ENCODE assay signal across 17 mouse cellular contexts in the genomic region with DNA sequence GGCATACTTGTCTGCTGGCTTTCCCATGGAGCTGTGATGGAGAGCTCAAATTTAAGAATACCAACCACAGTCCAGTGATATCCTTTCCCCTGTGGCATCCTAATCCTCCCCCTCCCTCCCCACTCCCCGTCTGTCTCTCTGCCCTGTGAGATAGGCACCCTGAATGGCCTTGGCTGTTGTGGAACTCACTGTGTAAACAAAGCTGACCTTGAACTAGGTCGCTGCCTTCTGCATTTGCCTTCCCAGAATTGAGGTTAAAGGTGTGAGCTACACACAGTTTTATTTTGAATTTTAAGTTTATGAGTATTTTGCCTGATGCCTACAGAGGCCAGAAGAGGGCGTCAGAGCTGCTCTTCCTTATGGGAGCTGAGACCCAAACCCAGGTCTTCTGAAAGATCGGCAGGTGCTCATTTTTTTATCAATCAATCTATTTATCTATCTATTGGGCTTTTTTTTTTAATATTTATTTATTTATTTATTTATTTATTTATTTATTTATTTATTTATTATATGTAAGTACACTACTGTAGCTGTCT. TPM values are rescaled to one million over a fixed set of nuclear protein-coding genes. Genes with fewer than 3 reads are reported as not detected.
DNase-seq lines count a peak whose midpoint lies in the region; ATAC-seq and TF ChIP-seq lines count a peak whose summit lies in the region.
"Had no signal": no experiment of that assay in that cellular context is flagged by ENCODE, and none has a peak within 500 bp of the region (broad histone marks: within the 10 kb centered on the region; RNA-seq: fewer than 3 reads in every experiment).

No protein-coding gene starts in this region.

- no peak overlapping the region for H3K4me2 ChIP-seq in hindbrain, postnatal 0 days (ENCODE audit: low read depth, low read length)
- no peak overlapping the region for H3K4me2 ChIP-seq in hindbrain, embryonic 14.5 days (replicated peaks)
- H3K4me2 ChIP-seq in liver, postnatal 0 days (ENCODE audit: low read depth, low read length) = no peak overlapping the region
- H3K4me2 ChIP-seq in liver, embryonic 12.5 days = no peak overlapping the region
- H3K4me2 ChIP-seq: heart, embryonic 11.5 days; hindbrain, embryonic 15.5 days; limb, embryonic 12.5 days; lung, embryonic 15.5 days; midbrain, embryonic 13.5 days had no signal

- TF ChIP-seq EP300 in liver, postnatal 0 days (IDR thresholded peaks at IDR 0.05; ENCODE audit: low read depth) = 0 out of 2 replicates have a peak, but pooled peaks have one; percentile 19

- WGBS in hindbrain, postnatal 0 days = 64% methylated on average over 4 of the region's 4 CpGs
- 53% methylated on average over 4 of the region's 4 CpGs for WGBS in hindbrain, embryonic 14.5 days
- 52% methylated on average over 4 of the region's 4 CpGs for WGBS in liver, postnatal 0 days (ENCODE audit: insufficient replicate concordance)
- WGBS in liver, embryonic 12.5 days (ENCODE audit: insufficient replicate concordance) = 40% methylated on average over 4 of the region's 4 CpGs

- no peaks in the 10 kb centered on the region for H3K27me3 ChIP-seq in hindbrain, postnatal 0 days (ENCODE audit: insufficient read depth, low read length)
- H3K27me3 ChIP-seq in hindbrain, embryonic 14.5 days (ENCODE audit: control insufficient read depth, insufficient read depth, low read length) = no peaks in the 10 kb centered on the region
- no peaks in the 10 kb centered on the region for H3K27me3 ChIP-seq in liver, postnatal 0 days (ENCODE audit: insufficient read depth, low read length)
- no peaks in the 10 kb centered on the region for H3K27me3 ChIP-seq in liver, embryonic 12.5 days (replicated peaks)
- H3K27me3 ChIP-seq in E14TG2a.4 (ENCODE audit: insufficient read depth, low read length) = no peaks in the 10 kb centered on the region
- H3K27me3 ChIP-seq: hindbrain, embryonic 15.5 days; lung, embryonic 15.5 days had no signal

- peaks cover 1% of the 10 kb centered on the region for H3K4me1 ChIP-seq in hindbrain, postnatal 0 days (ENCODE audit: insufficient read depth, low read length)
- H3K4me1 ChIP-seq in hindbrain, embryonic 14.5 days (replicated peaks; ENCODE audit: control insufficient read depth, insufficient read depth, low read length) = peaks cover 11% of the 10 kb centered on the region; the same call in 1 of the 2 replicates
- peaks cover 4% of the 10 kb centered on the region; the same call in 1 of the 2 replicates for H3K4me1 ChIP-seq in liver, postnatal 0 days (ENCODE audit: insufficient read depth)
- H3K4me1 ChIP-seq in liver, embryonic 12.5 days = peaks cover 32% of the 10 kb centered on the region
- H3K4me1 ChIP-seq in E14TG2a.4 (replicated peaks; ENCODE audit: low read depth, low read length) = peaks cover 53% of the 10 kb centered on the region
- H3K4me1 ChIP-seq in cortical plate, adult 2 months (ENCODE audit: control insufficient read depth, insufficient read depth, low read length) = no peaks in the 10 kb centered on the region

- H3K27ac ChIP-seq in hindbrain, postnatal 0 days = no peak overlapping the region
- no peak overlapping the region for H3K27ac ChIP-seq in hindbrain, embryonic 14.5 days
- peak overlapping the region; percentile 24; the same call in 1 of the 2 replicates for H3K27ac ChIP-seq in liver, postnatal 0 days (ENCODE audit: low read depth)
- H3K27ac ChIP-seq in liver, embryonic 12.5 days = no peak overlapping the region
- no peak overlapping the region for H3K27ac ChIP-seq in cortical plate, adult 2 months (ENCODE audit: insufficient read depth, low read length)
- H3K27ac ChIP-seq: hindbrain, embryonic 15.5 days; limb, embryonic 12.5 days; lung, embryonic 15.5 days; midbrain, embryonic 13.5 days had no signal

- no peaks in the 10 kb centered on the region for H3K36me3 ChIP-seq in hindbrain, postnatal 0 days (ENCODE audit: insufficient read depth, low read length)
- no peaks in the 10 kb centered on the region for H3K36me3 ChIP-seq in hindbrain, embryonic 14.5 days (replicated peaks; ENCODE audit: control insufficient read depth, insufficient read depth)
- no peaks in the 10 kb centered on the region for H3K36me3 ChIP-seq in liver, postnatal 0 days (replicated peaks; ENCODE audit: insufficient read depth, low read length)
- peaks cover 4% of the 10 kb centered on the region for H3K36me3 ChIP-seq in liver, embryonic 12.5 days
- peaks cover 8% of the 10 kb centered on the region for H3K36me3 ChIP-seq in E14TG2a.4 (ENCODE audit: insufficient read depth, low read length)
- H3K36me3 ChIP-seq: hindbrain, embryonic 15.5 days; limb, embryonic 12.5 days; lung, embryonic 15.5 days; midbrain, embryonic 13.5 days had no signal

- no peak overlapping the region for H3K9ac ChIP-seq in hindbrain, postnatal 0 days (replicated peaks; ENCODE audit: low read length)
- no peak overlapping the region for H3K9ac ChIP-seq in hindbrain, embryonic 14.5 days
- no peak overlapping the region for H3K9ac ChIP-seq in liver, postnatal 0 days (replicated peaks)
- H3K9ac ChIP-seq in liver, embryonic 12.5 days = no peak overlapping the region
- H3K9ac ChIP-seq: hindbrain, embryonic 15.5 days; limb, embryonic 12.5 days; lung, embryonic 15.5 days; midbrain, embryonic 13.5 days had no signal

- no peak for TF ChIP-seq POLR2A in cortical plate, adult 2 months (IDR thresholded peaks at IDR 0.05; ENCODE audit: extremely low read depth, insufficient read depth, low read length)

- no peak for ATAC-seq in hindbrain, postnatal 0 days
- no peak for ATAC-seq in hindbrain, embryonic 14.5 days (ENCODE audit: low FRiP score)
- peak; percentile 64 for ATAC-seq in liver, postnatal 0 days
- no peak for ATAC-seq in liver, embryonic 12.5 days

- TF ChIP-seq CTCF in hindbrain, postnatal 0 days (IDR thresholded peaks at IDR 0.05; ENCODE audit: low read depth) = peak; percentile 22; the same call in 1 of the 2 replicates
- peak; percentile 42 for TF ChIP-seq CTCF in liver, postnatal 0 days (IDR thresholded peaks at IDR 0.05; ENCODE audit: low read depth)
- TF ChIP-seq CTCF in E14TG2a.4 (conservative IDR thresholded peaks at IDR 0.05; ENCODE audit: low read length) = peak; percentile 21
- TF ChIP-seq CTCF in cortical plate, adult 2 months (IDR thresholded peaks at IDR 0.05; ENCODE audit: extremely low read depth, insufficient read depth, low read length) = peak; percentile 17; the same call in 1 of the 2 replicates

- no peaks in the 10 kb centered on the region for H3K9me3 ChIP-seq in hindbrain, postnatal 0 days (ENCODE audit: low read length)
- no peaks in the 10 kb centered on the region for H3K9me3 ChIP-seq in hindbrain, embryonic 14.5 days (ENCODE audit: control insufficient read depth, low read length)
- no peaks in the 10 kb centered on the region for H3K9me3 ChIP-seq in liver, postnatal 0 days (ENCODE audit: low read length)
- no peaks in the 10 kb centered on the region for H3K9me3 ChIP-seq in liver, embryonic 12.5 days (replicated peaks)
- no peaks in the 10 kb centered on the region for H3K9me3 ChIP-seq in E14TG2a.4 (ENCODE audit: low read length)
- H3K9me3 ChIP-seq: hindbrain, embryonic 15.5 days; limb, embryonic 12.5 days; lung, embryonic 15.5 days; midbrain, embryonic 13.5 days had no signal

- no peak overlapping the region for H3K4me3 ChIP-seq in hindbrain, postnatal 0 days (ENCODE audit: low read length)
- no peak overlapping the region for H3K4me3 ChIP-seq in hindbrain, embryonic 14.5 days (replicated peaks; ENCODE audit: low read length)
- no peak overlapping the region for H3K4me3 ChIP-seq in liver, postnatal 0 days (ENCODE audit: low read depth, low read length)
- no peak overlapping the region for H3K4me3 ChIP-seq in liver, embryonic 12.5 days
- no peak overlapping the region for H3K4me3 ChIP-seq in E14TG2a.4 (replicated peaks; ENCODE audit: low read length)
- no peak overlapping the region for H3K4me3 ChIP-seq in cortical plate, adult 2 months (ENCODE audit: insufficient read depth, low read length)
- H3K4me3 ChIP-seq: hindbrain, embryonic 15.5 days; limb, embryonic 12.5 days; lung, embryonic 15.5 days; midbrain, embryonic 13.5 days had no signal

- DNase-seq in hindbrain, postnatal 0 days (ENCODE audit: low spot score) = no peak
- DNase-seq in hindbrain, embryonic 14.5 days (ENCODE audit: low spot score) = no peak
- peak; percentile 35 for DNase-seq in liver, postnatal 0 days
- no peak for DNase-seq in left cerebral cortex, postnatal 14 days (ENCODE audit: low spot score in 2 of 2)
- no peak for DNase-seq in frontal cortex, postnatal 10 days (ENCODE audit: low spot score in 2 of 2)

- intact Hi-C loops in left cerebral cortex, postnatal 14 days (cut with DNase I) = loop anchor here (2.0 to 5.0 kb wide), 2 partner anchors 36 to 61 kb away; no protein-coding TSS in a partner anchor

RNA-seq across cellular contexts. Expression of a gene that starts 7.0 kb away (rescaled TPM):
- total RNA-seq in hindbrain, postnatal 0 days (2014; rRNA removed) = 141 and 149 TPM in 2 replicates
- 118 and 126 TPM in 2 replicates for polyA plus RNA-seq in hindbrain, postnatal 0 days (2015; fragmentation: Nextera tagmentation; extraction: Ambion mirVana)
- polyA plus RNA-seq in hindbrain, embryonic 14.5 days (2014; fragmentation: Nextera tagmentation; extraction: Ambion mirVana) = 113 and 134 TPM in 2 replicates
- 2.3 and 2.5 TPM in 2 replicates for polyA plus RNA-seq in liver, postnatal 0 days (2015; fragmentation: Nextera tagmentation; extraction: Ambion mirVana)
- 2.7 and 2.8 TPM in 2 replicates for polyA plus RNA-seq in liver, embryonic 12.5 days (2016; fragmentation: Nextera tagmentation; extraction: Ambion mirVana)
- 545 and 568 TPM in 2 replicates for polyA plus RNA-seq in cortical plate, adult 2 months (2012; rRNA removed)
- total RNA-seq in left cerebral cortex, postnatal 14 days (2021) = 100 to 1,000 TPM; 413 to 473 TPM

RNA-seq across cellular contexts. Expression of a gene that starts 7.3 kb away (rescaled TPM):
- total RNA-seq in hindbrain, postnatal 0 days (2014; rRNA removed) = 60.7 and 72.4 TPM in 2 replicates
- 81.7 and 83.7 TPM in 2 replicates for polyA plus RNA-seq in hindbrain, postnatal 0 days (2015; fragmentation: Nextera tagmentation; extraction: Ambion mirVana)
- 62.7 and 72.3 TPM in 2 replicates for polyA plus RNA-seq in hindbrain, embryonic 14.5 days (2014; fragmentation: Nextera tagmentation; extraction: Ambion mirVana)
- polyA plus RNA-seq in liver, postnatal 0 days (2015; fragmentation: Nextera tagmentation; extraction: Ambion mirVana) = 47.9 and 49.2 TPM in 2 replicates
- polyA plus RNA-seq in liver, embryonic 12.5 days (2016; fragmentation: Nextera tagmentation; extraction: Ambion mirVana) = 39.1 and 45.3 TPM in 2 replicates
- polyA plus RNA-seq in cortical plate, adult 2 months (2012; rRNA removed) = 78.3 and 80.1 TPM in 2 replicates
- total RNA-seq in left cerebral cortex, postnatal 14 days (2021) = 10 to 100 TPM; 41.2 to 42.0 TPM

RNA-seq across cellular contexts. Expression of a gene that starts 30.3 kb away (rescaled TPM):
- 3.6 and 10.5 TPM in 2 replicates for total RNA-seq in hindbrain, postnatal 0 days (2014; rRNA removed)
- polyA plus RNA-seq in hindbrain, postnatal 0 days (2015; fragmentation: Nextera tagmentation; extraction: Ambion mirVana) = 4.7 and 5.9 TPM in 2 replicates
- 2.1 and 2.6 TPM in 2 replicates for polyA plus RNA-seq in hindbrain, embryonic 14.5 days (2014; fragmentation: Nextera tagmentation; extraction: Ambion mirVana)
- 65.0 and 73.7 TPM in 2 replicates for polyA plus RNA-seq in liver, postnatal 0 days (2015; fragmentation: Nextera tagmentation; extraction: Ambion mirVana)
- polyA plus RNA-seq in liver, embryonic 12.5 days (2016; fragmentation: Nextera tagmentation; extraction: Ambion mirVana) = 0.55 and 0.57 TPM in 2 replicates
- 0.21 and 0.23 TPM in 2 replicates for polyA plus RNA-seq in cortical plate, adult 2 months (2012; rRNA removed)
- 1 to 10 TPM in 1 of 2 experiments, under 1 TPM in 1; 0.37 to 1.7 TPM for total RNA-seq in left cerebral cortex, postnatal 14 days (2021)
- total RNA-seq: CH12.LX; heart, postnatal 25 days; megakaryocyte progenitor cell, adult 5-6 weeks had no signal
- polyA plus RNA-seq: activated CD4-positive, CD25-positive, alpha-beta regulatory T cell, adult 4 months had no signal

RNA-seq across cellular contexts. Expression of a gene that starts 47.7 kb away (rescaled TPM):
- total RNA-seq in hindbrain, postnatal 0 days (2014; rRNA removed) = 14.7 and 19.6 TPM in 2 replicates
- polyA plus RNA-seq in hindbrain, postnatal 0 days (2015; fragmentation: Nextera tagmentation; extraction: Ambion mirVana) = 43.4 and 45.3 TPM in 2 replicates
- polyA plus RNA-seq in hindbrain, embryonic 14.5 days (2014; fragmentation: Nextera tagmentation; extraction: Ambion mirVana) = 42.5 and 43.0 TPM in 2 replicates
- 28.7 and 33.3 TPM in 2 replicates for polyA plus RNA-seq in liver, postnatal 0 days (2015; fragmentation: Nextera tagmentation; extraction: Ambion mirVana)
- 15.9 and 19.1 TPM in 2 replicates for polyA plus RNA-seq in liver, embryonic 12.5 days (2016; fragmentation: Nextera tagmentation; extraction: Ambion mirVana)
- 58.3 and 58.4 TPM in 2 replicates for polyA plus RNA-seq in cortical plate, adult 2 months (2012; rRNA removed)
- 10 to 100 TPM; 41.6 to 42.9 TPM for total RNA-seq in left cerebral cortex, postnatal 14 days (2021)

RNA-seq across cellular contexts. Expression of a gene that starts 48.5 kb away (rescaled TPM):
- 44.8 and 52.2 TPM in 2 replicates for total RNA-seq in hindbrain, postnatal 0 days (2014; rRNA removed)
- 64.5 TPM in 2 replicates for polyA plus RNA-seq in hindbrain, postnatal 0 days (2015; fragmentation: Nextera tagmentation; extraction: Ambion mirVana)
- 61.9 and 63.3 TPM in 2 replicates for polyA plus RNA-seq in hindbrain, embryonic 14.5 days (2014; fragmentation: Nextera tagmentation; extraction: Ambion mirVana)
- 38.3 TPM in 2 replicates for polyA plus RNA-seq in liver, postnatal 0 days (2015; fragmentation: Nextera tagmentation; extraction: Ambion mirVana)
- 97.8 and 104 TPM in 2 replicates for polyA plus RNA-seq in liver, embryonic 12.5 days (2016; fragmentation: Nextera tagmentation; extraction: Ambion mirVana)
- 66.6 and 82.3 TPM in 2 replicates for polyA plus RNA-seq in cortical plate, adult 2 months (2012; rRNA removed)
- total RNA-seq in left cerebral cortex, postnatal 14 days (2021) = 10 to 100 TPM; 34.0 to 55.7 TPM

Comparison
In these comparisons a context has a peak if more than half of its experiments do, and no peak if none do; other contexts are left out.
1. RNA of a gene that starts 7.0 kb away (polyA plus RNA-seq): 545 to 568 TPM in cortical plate, adult 2 months, 118 to 126 TPM in hindbrain, postnatal 0 days and 113 to 134 TPM in hindbrain, embryonic 14.5 days; 2.7 to 2.8 TPM in liver, embryonic 12.5 days and 2.3 to 2.5 TPM in liver, postnatal 0 days; every median in the first group is over 10 times any median in the second.
2. Peak in every context shown above with its lines, with median percentiles within 50 percentile points of each other: CTCF ChIP-seq.